Mouse (Mus musculus) hindbrain, embryonic 16.5 days (tissue): ENCODE data around the gene Fbxw11. TPM values are rescaled to one million over a fixed set of nuclear protein-coding genes. Genes with fewer than 3 reads are reported as not detected.
"Not testable (repeated sequence)": the region's sequence is repeated elsewhere in the genome, so short reads cannot be mapped to it uniquely, and the experiment has no call there.

Source experiments
- ATAC-seq: fragments of 200-750 bp; cut with Nextera tagmentation; 2 replicates; pipeline ENCODE4 v1.8.0; 2017; ENCODE audit warnings: moderate TSS enrichment, moderate library complexity
- H3K27ac ChIP-seq: fragments of 300-500 bp; sonication (generic); 2 replicates; pipeline ENCODE4 v1.5.1; 2014; ENCODE audit warnings: low read depth, mild to moderate bottlenecking, control low read depth, low read length, moderate library complexity
- H3K27me3 ChIP-seq: fragments of 300-500 bp; sonication (generic); replicated peaks from 2 replicates; pipeline ENCODE4 v1.6.1; 2014; ENCODE audit warnings: low read length; ENCODE audit not compliant: control insufficient read depth, insufficient read depth
- H3K36me3 ChIP-seq: fragments of 300-500 bp; sonication (generic); 2 replicates; pipeline ENCODE4 v1.6.1; 2014; ENCODE audit warnings: mild to moderate bottlenecking, low read length, moderate library complexity, mixed read lengths; ENCODE audit not compliant: control insufficient read depth, insufficient read depth
- H3K4me1 ChIP-seq: fragments of 300-500 bp; sonication (generic); 2 replicates; pipeline ENCODE4 v1.6.1; 2014; ENCODE audit warnings: low read depth, low read length; ENCODE audit not compliant: control insufficient read depth, insufficient read depth
- H3K4me2 ChIP-seq: fragments of 300-500 bp; sonication (generic); 2 replicates; pipeline ENCODE4 v1.6.1; 2014; ENCODE audit warnings: mild to moderate bottlenecking, low read length, control low read depth, moderate library complexity
- H3K4me3 ChIP-seq: fragments of 300-500 bp; sonication (generic); 2 replicates; pipeline ENCODE4 v1.5.1; 2014; ENCODE audit warnings: mild to moderate bottlenecking, low read length, control low read depth, moderate library complexity
- H3K9ac ChIP-seq: fragments of 300-500 bp; sonication (generic); 2 replicates; pipeline ENCODE4 v1.6.1; 2014; ENCODE audit warnings: low read depth, mild to moderate bottlenecking, control low read depth, low read length, moderate library complexity
- H3K9me3 ChIP-seq: fragments of 300-500 bp; sonication (generic); 2 replicates; pipeline ENCODE4 v1.6.1; 2014; ENCODE audit warnings: mild to moderate bottlenecking, low read length, moderate library complexity; ENCODE audit not compliant: control insufficient read depth
- WGBS: fragments of 180-500 bp; shearing (Covaris S2); extraction: QIAGEN DNeasy Blood & Tissue Kit; methylation state at CpG from one replicate; pipeline ENCODE4 v1.1.7; 2014; 5-methylcytosine and 5-hydroxymethylcytosine counted together
- polyA plus RNA-seq: library from polyadenylated mRNA; unstranded; fragments of >200 nt; fragmentation: Nextera tagmentation; extraction: Ambion mirVana; gene quantifications from 2 replicates; pipeline ENCODE4 v1.2.1, GENCODE M21; 2015

The Fbxw11 gene
- polyA plus RNA-seq, 1 experiment from 2014 or later: 106 TPM

GRCm38 (mm10) chr11:32610616-32611015, 31.9 kb upstream of the Fbxw11 start:
- no peak overlapping the region for H3K4me2 ChIP-seq
- 89% methylated on average over 6 of the region's 6 CpGs for whole genome bisulfite sequencing
- no peak overlapping the region for H3K9ac ChIP-seq
- no peaks in the 10 kb centered on the region; the same call in 1 of the 2 replicates for H3K36me3 ChIP-seq
- H3K27ac ChIP-seq: no peak overlapping the region
- no peak overlapping the region for H3K4me3 ChIP-seq
- H3K27me3 ChIP-seq: no peaks in the 10 kb centered on the region
- no peaks in the 10 kb centered on the region for H3K9me3 ChIP-seq
- no peak for ATAC-seq
- H3K4me1 ChIP-seq: no peaks in the 10 kb centered on the region

GRCm38 (mm10) chr11:32612304-32612703, 30.2 kb upstream of the Fbxw11 start:
- no peak overlapping the region for H3K4me3 ChIP-seq
- no peak for ATAC-seq
- H3K36me3 ChIP-seq: no peaks in the 10 kb centered on the region; the same call in 1 of the 2 replicates
- no peaks in the 10 kb centered on the region for H3K27me3 ChIP-seq
- H3K9ac ChIP-seq: no peak overlapping the region
- no peaks in the 10 kb centered on the region for H3K9me3 ChIP-seq
- H3K4me2 ChIP-seq: no peak overlapping the region
- H3K4me1 ChIP-seq: no peaks in the 10 kb centered on the region
- 83% methylated on average over 6 of the region's 6 CpGs for whole genome bisulfite sequencing
- no peak overlapping the region for H3K27ac ChIP-seq

- Histone ChIP-seq H3K4me3 (no peak overlapping the region), H3K27ac (no peak overlapping the region), H3K4me1 (no peaks in the 10 kb centered on the region), H3K27me3 (no peaks in the 10 kb centered on the region), H3K4me2 (no peak overlapping the region), H3K9ac (no peak overlapping the region), H3K9me3 (no peaks in the 10 kb centered on the region), H3K36me3 (peaks cover 6% of the 10 kb centered on the region)
- no peak for ATAC-seq
- WGBS: 96% methylated on average over 29 of the region's 29 CpGs
These were observed 28.1 kb upstream of the Fbxw11 start for GRCm38 (mm10) chr11:32614463-32614862.

- Histone ChIP-seq H3K4me1 (peaks cover 3% of the 10 kb centered on the region; the same call in 1 of the 2 replicates), H3K9ac (no peak overlapping the region; the same call in 1 of the 2 replicates), H3K27ac (no peak overlapping the region), H3K4me3 (no peak overlapping the region), H3K4me2 (no peak overlapping the region), H3K9me3 (no peaks in the 10 kb centered on the region), H3K27me3 (no peaks in the 10 kb centered on the region), H3K36me3 (peaks cover 6% of the 10 kb centered on the region)
- 24% methylated on average over 11 of the region's 11 CpGs for WGBS
- no peak for ATAC-seq
These were observed 27.0 kb upstream of the Fbxw11 start for GRCm38 (mm10) chr11:32615561-32615960.

GRCm38 (mm10) chr11:32616091-32616490, 26.4 kb upstream of the Fbxw11 start:
- ATAC-seq: no peak
- H3K27me3 ChIP-seq: no peaks in the 10 kb centered on the region; the same call in 1 of the 2 replicates
- H3K9me3 ChIP-seq: no peaks in the 10 kb centered on the region
- H3K4me2 ChIP-seq: no peak overlapping the region
- H3K36me3 ChIP-seq: peaks cover 6% of the 10 kb centered on the region; the same call in 1 of the 2 replicates
- no peak overlapping the region for H3K9ac ChIP-seq
- no peak overlapping the region for H3K4me3 ChIP-seq
- no peak overlapping the region for H3K27ac ChIP-seq
- 79% methylated on average over 6 of the region's 6 CpGs for WGBS
- H3K4me1 ChIP-seq: peaks cover 3% of the 10 kb centered on the region; the same call in 1 of the 2 replicates

- 86% methylated on average over 1 of the region's 1 CpGs for WGBS
- no peaks in the 10 kb centered on the region; the same call in 1 of the 2 replicates for H3K27me3 ChIP-seq
- no peaks in the 10 kb centered on the region for H3K9me3 ChIP-seq
- ATAC-seq: no peak
- H3K4me3 ChIP-seq: no peak overlapping the region
- peaks cover 3% of the 10 kb centered on the region; the same call in 1 of the 2 replicates for H3K4me1 ChIP-seq
- no peak overlapping the region for H3K27ac ChIP-seq
- H3K9ac ChIP-seq: no peak overlapping the region
- H3K4me2 ChIP-seq: no peak overlapping the region
- H3K36me3 ChIP-seq: peaks cover 6% of the 10 kb centered on the region; the same call in 1 of the 2 replicates
These were observed 24.5 kb upstream of the Fbxw11 start for GRCm38 (mm10) chr11:32618036-32618435.

GRCm38 (mm10) chr11:32618641-32619040, 23.9 kb upstream of the Fbxw11 start:
- H3K9me3 ChIP-seq, H3K4me1 ChIP-seq, H3K4me2 ChIP-seq, H3K36me3 ChIP-seq, H3K27me3 ChIP-seq, H3K27ac ChIP-seq, ATAC-seq, H3K4me3 ChIP-seq, H3K9ac ChIP-seq: not testable (repeated sequence)
- WGBS: 88% methylated on average over 5 of the region's 5 CpGs

- no peaks in the 10 kb centered on the region; the same call in 1 of the 2 replicates for H3K27me3 ChIP-seq
- no peaks in the 10 kb centered on the region for H3K9me3 ChIP-seq
- peaks cover 5% of the 10 kb centered on the region; the same call in 1 of the 2 replicates for H3K4me1 ChIP-seq
- 48% methylated on average over 8 of the region's 8 CpGs for WGBS
- no peak overlapping the region for H3K9ac ChIP-seq
- no peak overlapping the region for H3K4me2 ChIP-seq
- 0 out of 2 replicates have a peak, but pooled peaks have one; percentile 35 for ATAC-seq
- H3K27ac ChIP-seq: no peak overlapping the region
- no peak overlapping the region for H3K4me3 ChIP-seq
- peaks cover 6% of the 10 kb centered on the region; the same call in 1 of the 2 replicates for H3K36me3 ChIP-seq
These were observed 23.2 kb upstream of the Fbxw11 start for GRCm38 (mm10) chr11:32619257-32619816.

- no peaks in the 10 kb centered on the region; the same call in 1 of the 2 replicates for H3K27me3 ChIP-seq
- peaks cover 5% of the 10 kb centered on the region; the same call in 1 of the 2 replicates for H3K4me1 ChIP-seq
- H3K27ac ChIP-seq: no peak overlapping the region
- ATAC-seq: no peak
- H3K36me3 ChIP-seq: peaks cover 6% of the 10 kb centered on the region; the same call in 1 of the 2 replicates
- H3K9ac ChIP-seq: no peak overlapping the region
- no peak overlapping the region for H3K4me2 ChIP-seq
- no peaks in the 10 kb centered on the region for H3K9me3 ChIP-seq
- H3K4me3 ChIP-seq: no peak overlapping the region
- 53% methylated on average over 6 of the region's 6 CpGs for WGBS
These were observed 22.6 kb upstream of the Fbxw11 start for GRCm38 (mm10) chr11:32619866-32620456.
